Mouse (Mus musculus) heart, embryonic 15.5 days (tissue): ENCODE measurements around the gene 1110059E24Rik. TPM values are rescaled to one million over a fixed set of nuclear protein-coding genes. Genes with fewer than 3 reads are reported as not detected.

Source experiments
- ATAC-seq: fragments of 200-750 bp; cut with Nextera tagmentation; replicated peaks from 2 replicates; pipeline ENCODE4 v1.8.0; 2017; ENCODE audit warnings: low read depth, moderate TSS enrichment; ENCODE audit not compliant: insufficient number of reproducible peaks, insufficient read depth, low FRiP score
- H3K27ac ChIP-seq: fragments of 300-500 bp; sonication (generic); 2 replicates; pipeline ENCODE4 v1.5.1; 2015; ENCODE audit warnings: mild to moderate bottlenecking, inconsistent platforms
- H3K27me3 ChIP-seq: fragments of 300-500 bp; sonication (generic); 2 replicates; pipeline ENCODE4 v1.6.1; 2015; ENCODE audit warnings: inconsistent platforms
- H3K36me3 ChIP-seq: fragments of 300-500 bp; sonication (generic); 2 replicates; pipeline ENCODE4 v1.6.1; 2015; ENCODE audit warnings: mild to moderate bottlenecking, inconsistent platforms
- H3K4me1 ChIP-seq: fragments of 300-500 bp; sonication (generic); replicated peaks from 2 replicates; pipeline ENCODE4 v1.6.1; 2015; ENCODE audit warnings: inconsistent platforms
- H3K4me2 ChIP-seq: fragments of 300-500 bp; sonication (generic); 2 replicates; pipeline ENCODE4 v1.6.1; 2015; ENCODE audit warnings: inconsistent platforms, mild to moderate bottlenecking, moderate library complexity
- H3K4me3 ChIP-seq: fragments of 300-500 bp; sonication (generic); 2 replicates; pipeline ENCODE4 v1.5.1; 2015; ENCODE audit warnings: mild to moderate bottlenecking, inconsistent platforms
- H3K9ac ChIP-seq: fragments of 300-500 bp; sonication (generic); 2 replicates; pipeline ENCODE4 v1.6.1; 2015; ENCODE audit warnings: mild to moderate bottlenecking, inconsistent platforms
- H3K9me3 ChIP-seq: fragments of 300-500 bp; sonication (generic); replicated peaks from 2 replicates; pipeline ENCODE4 v1.6.1; 2016; ENCODE audit warnings: inconsistent platforms
- WGBS: fragments of 180-500 bp; shearing (Covaris S2); methylation state at CpG from one replicate; pipeline ENCODE4 v1.1.7; 2015; ENCODE audit warnings: mixed read lengths; 5-methylcytosine and 5-hydroxymethylcytosine counted together
- polyA plus RNA-seq: library from polyadenylated mRNA; unstranded; fragments of >200 nt; fragmentation: Nextera tagmentation; extraction: Ambion mirVana; gene quantifications from 2 replicates; pipeline ENCODE4 v1.2.1, GENCODE M21; 2015

Gene 1110059E24Rik
- 33.7 and 38.5 TPM in 2 replicates for polyA plus RNA-seq

GRCm38 (mm10) chr19:21652285-21653171, at the start of gene 1110059E24Rik:
TSS of gene 1110059E24Rik (minus strand) at chr19:21652976.
- WGBS, result 4% methylated on average over 52 of the region's 52 CpGs
- peak within 1 kb of the TSS; percentile 73 for H3K4me2 ChIP-seq
- no peaks in the 10 kb centered on the region for H3K9me3 ChIP-seq
- H3K27me3 ChIP-seq, result no peaks in the 10 kb centered on the region
- peak within 1 kb of the TSS; percentile 98 for H3K27ac ChIP-seq
- peak within 1 kb of the TSS; percentile 96 for H3K9ac ChIP-seq
- H3K4me3 ChIP-seq, result peak within 1 kb of the TSS; percentile 64
- H3K36me3 ChIP-seq, result no peaks in the 10 kb centered on the region
- peaks cover 28% of the 10 kb centered on the region for H3K4me1 ChIP-seq
- peak; percentile 97 for ATAC-seq

- H3K4me2 ChIP-seq, result no peak overlapping the region
- no peaks in the 10 kb centered on the region for H3K9me3 ChIP-seq
- no peak overlapping the region for H3K27ac ChIP-seq
- no peak overlapping the region for H3K9ac ChIP-seq
- H3K27me3 ChIP-seq, result no peaks in the 10 kb centered on the region
- ATAC-seq, result no peak
- WGBS, result 93% methylated on average over 10 of the region's 10 CpGs
- no peak overlapping the region for H3K4me3 ChIP-seq
- H3K4me1 ChIP-seq, result no peaks in the 10 kb centered on the region
- peaks cover 18% of the 10 kb centered on the region for H3K36me3 ChIP-seq
Observed at GRCm38 (mm10) chr19:21680986-21681385, 28.2 kb upstream of the 1110059E24Rik start.

GRCm38 (mm10) chr19:21680091-21680490, 27.3 kb upstream of the 1110059E24Rik start:
- Histone ChIP-seq H3K9ac (no peak overlapping the region), H3K4me3 (no peak overlapping the region), H3K27ac (no peak overlapping the region), H3K27me3 (no peaks in the 10 kb centered on the region), H3K4me1 (no peaks in the 10 kb centered on the region), H3K9me3 (no peaks in the 10 kb centered on the region), H3K36me3 (peaks cover 18% of the 10 kb centered on the region), H3K4me2 (no peak overlapping the region)
- WGBS, result 90% methylated on average over 3 of the region's 3 CpGs
- ATAC-seq, result no peak

- 97% methylated on average over 17 of the region's 17 CpGs for WGBS
- Histone ChIP-seq H3K4me3 (no peak overlapping the region), H3K9me3 (no peaks in the 10 kb centered on the region), H3K36me3 (peaks cover 7% of the 10 kb centered on the region; the same call in 1 of the 2 replicates), H3K4me1 (peaks cover 4% of the 10 kb centered on the region; the same call in 1 of the 2 replicates), H3K27me3 (no peaks in the 10 kb centered on the region), H3K9ac (no peak overlapping the region), H3K4me2 (no peak overlapping the region), H3K27ac (no peak overlapping the region)
- ATAC-seq, result no peak
Observed at GRCm38 (mm10) chr19:21674354-21675096, 21.7 kb upstream of the 1110059E24Rik start.

GRCm38 (mm10) chr19:21669650-21670049, 16.9 kb upstream of the 1110059E24Rik start:
- 92% methylated on average over 4 of the region's 4 CpGs for WGBS
- Histone ChIP-seq H3K27me3 (no peaks in the 10 kb centered on the region), H3K27ac (no peak overlapping the region), H3K9ac (no peak overlapping the region), H3K36me3 (peaks cover 4% of the 10 kb centered on the region; the same call in 1 of the 2 replicates), H3K9me3 (no peaks in the 10 kb centered on the region), H3K4me2 (no peak overlapping the region), H3K4me3 (no peak overlapping the region), H3K4me1 (peaks cover 4% of the 10 kb centered on the region; the same call in 1 of the 2 replicates)
- ATAC-seq, result no peak

- Histone ChIP-seq H3K9me3 (no peaks in the 10 kb centered on the region), H3K9ac (no peak overlapping the region), H3K27ac (no peak overlapping the region), H3K27me3 (no peaks in the 10 kb centered on the region), H3K4me2 (no peak overlapping the region), H3K4me1 (no peaks in the 10 kb centered on the region), H3K4me3 (no peak overlapping the region), H3K36me3 (no peaks in the 10 kb centered on the region)
- ATAC-seq, result no peak
- 72% methylated on average over 4 of the region's 4 CpGs for WGBS
Observed at GRCm38 (mm10) chr19:21663756-21664456, 11.1 kb upstream of the 1110059E24Rik start.

- 93% methylated on average over 1 of the region's 1 CpGs for WGBS
- Histone ChIP-seq H3K9me3 (no peaks in the 10 kb centered on the region), H3K4me2 (no peak overlapping the region), H3K27ac (no peak overlapping the region), H3K36me3 (no peaks in the 10 kb centered on the region), H3K4me3 (no peak overlapping the region), H3K27me3 (no peaks in the 10 kb centered on the region), H3K9ac (no peak overlapping the region), H3K4me1 (no peaks in the 10 kb centered on the region)
- no peak for ATAC-seq
Observed at GRCm38 (mm10) chr19:21660734-21661133, 8.0 kb upstream of the 1110059E24Rik start.

GRCm38 (mm10) chr19:21654788-21655187, 2.0 kb upstream of the 1110059E24Rik start:
- no peak for ATAC-seq
- H3K4me3 ChIP-seq, result peak overlapping the region; percentile 64
- peak overlapping the region; percentile 73 for H3K4me2 ChIP-seq
- H3K9ac ChIP-seq, result peak overlapping the region; percentile 96
- H3K4me1 ChIP-seq, result peaks cover 24% of the 10 kb centered on the region
- H3K9me3 ChIP-seq, result no peaks in the 10 kb centered on the region
- H3K36me3 ChIP-seq, result no peaks in the 10 kb centered on the region
- H3K27ac ChIP-seq, result no peak overlapping the region
- no peaks in the 10 kb centered on the region for H3K27me3 ChIP-seq
- 66% methylated on average over 7 of the region's 7 CpGs for WGBS

GRCm38 (mm10) chr19:21653172-21653981, 601 bp upstream of the 1110059E24Rik start, which contains the start of gene Abhd17b:
TSS of gene Abhd17b (plus strand) at chr19:21653185.
- Histone ChIP-seq H3K4me1 (peaks cover 24% of the 10 kb centered on the region), H3K4me3 (peak within 1 kb of the TSS; percentile 64), H3K27me3 (no peaks in the 10 kb centered on the region), H3K27ac (peak within 1 kb of the TSS; percentile 98), H3K9ac (peak within 1 kb of the TSS; percentile 96), H3K4me2 (peak within 1 kb of the TSS; percentile 73), H3K36me3 (no peaks in the 10 kb centered on the region), H3K9me3 (no peaks in the 10 kb centered on the region)
- 1% methylated on average over 83 of the region's 105 CpGs for WGBS
- ATAC-seq, result peak; percentile 37

GRCm38 (mm10) chr19:21651664-21652063, 1.1 kb downstream of the 1110059E24Rik start:
- Histone ChIP-seq H3K9ac (peak overlapping the region; percentile 96), H3K4me1 (peaks cover 32% of the 10 kb centered on the region), H3K4me2 (peak overlapping the region; percentile 73), H3K27ac (peak overlapping the region; percentile 98), H3K27me3 (no peaks in the 10 kb centered on the region), H3K36me3 (no peaks in the 10 kb centered on the region), H3K9me3 (no peaks in the 10 kb centered on the region), H3K4me3 (peak overlapping the region; percentile 64)
- WGBS, result 43% methylated on average over 6 of the region's 6 CpGs
- ATAC-seq, result no peak
